Mouse (Mus musculus): ENCODE results near the gene Mtfmt. TPM values are rescaled to one million over a fixed set of nuclear protein-coding genes. Genes with fewer than 3 reads are reported as not detected.

Mtfmt gene
- total RNA-seq, 2 experiments from 2014 or later, result 9.5 to 10.3 TPM

DNA sequence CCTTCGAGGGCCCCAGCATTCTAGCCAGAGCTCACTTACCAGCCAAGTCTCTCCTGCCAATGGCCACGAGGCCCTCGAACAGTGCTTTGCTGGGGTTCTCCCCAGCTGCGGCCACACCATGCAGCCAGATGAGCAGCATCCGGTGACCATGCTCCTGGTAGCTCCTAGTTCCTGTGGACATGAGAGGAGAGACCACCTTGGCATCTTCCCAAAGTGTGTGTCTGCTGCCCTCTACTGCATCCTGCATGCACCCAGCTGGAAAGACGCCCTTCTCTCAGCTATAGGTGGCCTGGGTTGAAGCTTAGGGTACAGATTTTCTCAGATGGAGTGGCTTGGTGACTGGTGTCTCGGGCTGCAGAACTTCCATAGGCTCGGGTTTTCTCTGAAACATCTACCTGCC lies 66.6 kb downstream of the Mtfmt start:
- DNase-seq (ENCODE audit: low spot score in 2 of 2), result peak in 1 of 2 experiments; percentile 32

Other genes with a start within 250 kb of the Mtfmt start
- gene Parp16, start 240.4 kb upstream of the Mtfmt start, total RNA-seq (2021), result 1 to 10 TPM; 8.3 to 9.1 TPM
- 10 to 100 TPM; 56.9 to 59.0 TPM for gene Cilp, start 170.6 kb upstream of the Mtfmt start, total RNA-seq (2021)
- 10 to 100 TPM; 53.5 to 59.6 TPM for gene Clpx, start 141.5 kb upstream of the Mtfmt start, total RNA-seq (2021)
- 10 to 100 TPM; 14.0 to 14.5 TPM for gene Pdcd7, start 89.7 kb upstream of the Mtfmt start, total RNA-seq (2021)
- gene Ubap1l, start 74.7 kb upstream of the Mtfmt start, total RNA-seq (2021), result under 1 TPM; 0.44 to 0.66 TPM
- 10 to 100 TPM; 10.2 to 10.6 TPM for gene Kbtbd13, start 44.1 kb upstream of the Mtfmt start, total RNA-seq (2021)
- 1 to 10 TPM; 8.7 to 9.2 TPM for gene Rasl12, start 37.3 kb upstream of the Mtfmt start, total RNA-seq (2021)
- gene Slc51b, start 12.8 kb upstream of the Mtfmt start, total RNA-seq (2021), result not detected
- 10 to 100 TPM; 72.6 to 85.4 TPM for gene Spg21, start 25.2 kb downstream of the Mtfmt start, total RNA-seq (2021)
- gene Ankdd1a, start 84.4 kb downstream of the Mtfmt start, total RNA-seq (2021), result not detected
- gene Plekho2, start 144.3 kb downstream of the Mtfmt start, total RNA-seq (2021), result 10 to 100 TPM; 23.6 to 26.0 TPM
- gene Pif1, start 151.4 kb downstream of the Mtfmt start, total RNA-seq (2021), result 1 to 10 TPM; 3.0 TPM
- gene Rbpms2, start 193.9 kb downstream of the Mtfmt start, total RNA-seq (2021), result 1 to 10 TPM; 5.1 to 5.6 TPM
- 100 to 1,000 TPM; 232 to 238 TPM for gene Oaz2, start 232.2 kb downstream of the Mtfmt start, total RNA-seq (2021)

All from gastrocnemius, postnatal 4 days (tissue).